Mouse (Mus musculus): ENCODE data around the gene Fst.

Fst gene

GRCm38 (mm10) chr13:114419364-114419763 lies 39.4 kb downstream of the Fst start:
- DNase-seq (ENCODE audit: extremely low read depth, low read depth): no peak

- DNase-seq (ENCODE audit: extremely low read depth, low read depth): no peak
Measured at GRCm38 (mm10) chr13:114412326-114412725, 46.4 kb downstream of the Fst start.

GRCm38 (mm10) chr13:114406866-114407265 lies 51.9 kb downstream of the Fst start:
- no peak for DNase-seq (ENCODE audit: extremely low read depth, low read depth)

- DNase-seq (ENCODE audit: extremely low read depth, low read depth): no peak
Measured at GRCm38 (mm10) chr13:114406424-114406823, 52.3 kb downstream of the Fst start.

- DNase-seq (ENCODE audit: extremely low read depth, low read depth): no peak
Measured at GRCm38 (mm10) chr13:114405100-114405715, 53.5 kb downstream of the Fst start.

Measured in MEL-GATA-1-ER (cell line).